Mouse (Mus musculus): ENCODE data around the gene Epb41l1.

DNA sequence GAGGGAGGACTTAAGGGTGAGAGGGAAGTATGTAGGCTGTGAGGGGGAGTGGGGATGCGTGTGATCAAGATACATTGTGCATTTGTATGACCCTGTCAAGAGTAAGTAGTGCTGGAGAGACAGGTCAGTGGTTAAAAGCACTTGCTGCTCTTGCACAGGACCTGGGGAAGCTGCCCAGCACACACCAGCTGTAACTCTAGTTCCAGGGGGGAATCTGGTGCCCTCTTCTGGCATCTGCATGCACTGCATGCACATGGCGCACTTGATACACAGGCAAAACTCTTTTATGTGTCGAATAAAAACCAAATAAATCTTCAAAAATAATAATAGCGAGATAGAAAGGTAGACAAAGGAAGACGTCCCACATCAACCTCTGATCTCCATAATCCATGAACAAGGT, 77.2 kb downstream of the Epb41l1 start:
- no peak for TF ChIP-seq POLR2A (IDR thresholded peaks at IDR 0.05; ENCODE audit: extremely low read depth, insufficient read depth, low read length)
- TF ChIP-seq CTCF (IDR thresholded peaks at IDR 0.05; ENCODE audit: extremely low read depth, insufficient read depth, low read length): peak; percentile 79

Measured in cortical plate, adult 2 months (tissue).